Mouse (Mus musculus): ENCODE measurements around the gene Abl2.
"Not testable (repeated sequence)": the region's sequence is repeated elsewhere in the genome, so short reads cannot be mapped to it uniquely, and the experiment has no call there.

Abl2 gene

DNA sequence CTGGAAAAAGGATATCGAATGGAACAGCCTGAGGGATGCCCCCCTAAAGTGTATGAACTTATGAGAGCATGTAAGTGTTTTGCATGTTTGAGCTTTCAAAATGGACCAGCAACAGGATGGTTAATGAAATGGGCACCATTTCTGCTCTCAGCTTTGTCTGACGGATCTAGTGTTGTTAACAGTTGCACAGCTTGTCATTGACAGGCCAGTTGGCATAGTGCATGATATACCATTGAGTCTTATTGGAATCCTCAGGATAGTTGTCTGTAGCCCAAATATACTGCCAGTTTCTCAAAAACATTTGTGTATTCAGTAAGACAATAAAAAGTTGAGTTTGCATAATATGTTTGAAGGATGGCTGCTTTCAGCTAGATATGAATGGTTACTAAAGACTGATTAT, 76.6 kb downstream of the Abl2 start:
- DNase-seq (ENCODE audit: low read depth, low spot score), result no peak

DNA sequence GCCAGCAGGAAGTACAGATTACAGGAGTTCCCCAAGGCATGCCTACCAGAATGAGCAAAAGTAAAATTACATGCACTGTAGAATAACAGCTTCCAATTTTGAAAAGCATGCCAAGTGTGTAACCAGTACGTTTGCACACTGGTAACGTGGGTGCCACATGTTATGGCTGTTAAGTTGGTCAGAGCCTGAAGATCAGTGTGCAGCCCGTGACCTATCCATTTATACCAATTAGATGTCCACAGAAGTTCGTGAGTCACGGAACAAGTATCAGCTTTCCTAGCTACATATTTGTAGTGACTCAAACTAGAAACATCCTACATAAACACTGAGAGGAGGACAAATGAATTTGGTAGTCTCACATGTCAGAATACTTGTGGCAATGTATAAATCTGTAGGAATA, 80.9 kb downstream of the Abl2 start:
- no peak for DNase-seq (ENCODE audit: low read depth, low spot score)

DNA sequence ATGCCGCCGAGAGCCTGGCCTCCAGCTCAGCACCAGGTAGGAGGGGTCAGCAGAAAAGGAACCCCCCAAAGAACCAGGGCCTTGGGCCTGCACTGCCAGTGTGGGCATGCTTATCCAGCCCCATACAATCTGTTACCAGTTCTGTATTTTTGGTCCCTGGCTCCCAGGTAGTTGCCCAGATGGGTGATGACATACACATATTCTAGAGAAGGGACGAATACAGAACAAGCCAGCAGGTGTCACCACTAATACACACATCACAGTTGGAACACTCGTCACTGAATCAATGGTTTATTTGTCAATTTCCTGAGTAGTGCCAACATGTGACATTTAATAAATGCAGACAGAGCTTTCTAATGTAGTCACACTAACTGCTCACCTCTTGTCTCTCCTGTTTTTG, 82.0 kb downstream of the Abl2 start:
- no peak for DNase-seq (ENCODE audit: low read depth, low spot score)

DNA sequence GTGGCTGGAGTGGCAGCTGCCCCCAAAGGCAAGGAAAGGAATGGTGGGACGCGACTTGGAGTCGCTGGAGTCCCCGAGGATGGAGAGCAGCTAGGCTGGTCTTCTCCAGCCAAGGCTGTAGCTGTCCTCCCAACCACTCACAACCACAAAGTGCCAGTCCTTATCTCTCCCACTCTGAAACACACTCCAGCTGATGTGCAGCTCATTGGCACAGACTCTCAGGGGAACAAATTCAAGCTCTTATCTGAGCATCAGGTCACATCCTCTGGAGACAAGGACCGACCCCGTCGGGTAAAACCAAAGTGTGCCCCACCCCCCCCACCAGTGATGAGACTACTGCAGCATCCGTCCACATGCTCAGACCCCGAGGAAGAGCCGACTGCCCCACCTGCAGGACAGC, 83.2 kb downstream of the Abl2 start:
- DNase-seq (ENCODE audit: low read depth, low spot score), result no peak

DNA sequence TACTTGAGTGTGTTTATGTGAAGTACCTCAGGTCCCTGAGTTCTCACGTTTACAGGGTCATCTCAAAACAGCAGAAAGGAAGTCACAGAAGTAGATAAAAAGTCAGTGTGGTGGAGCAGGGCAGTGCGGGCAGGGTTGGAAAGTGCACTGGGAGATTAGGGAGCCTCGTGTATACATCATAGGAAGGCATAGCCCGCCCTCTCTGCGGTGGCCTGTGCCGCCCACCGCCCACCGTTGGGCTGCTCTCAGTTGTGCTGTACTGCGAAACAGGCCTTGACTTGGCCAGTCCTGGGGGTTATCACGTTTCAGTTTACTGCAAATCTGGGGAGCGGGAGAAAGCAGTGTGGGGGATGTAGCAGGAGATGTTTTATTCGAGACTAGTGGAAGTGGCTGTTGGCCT, 84.2 kb downstream of the Abl2 start:
- no peak for DNase-seq (ENCODE audit: low read depth, low spot score)

DNA sequence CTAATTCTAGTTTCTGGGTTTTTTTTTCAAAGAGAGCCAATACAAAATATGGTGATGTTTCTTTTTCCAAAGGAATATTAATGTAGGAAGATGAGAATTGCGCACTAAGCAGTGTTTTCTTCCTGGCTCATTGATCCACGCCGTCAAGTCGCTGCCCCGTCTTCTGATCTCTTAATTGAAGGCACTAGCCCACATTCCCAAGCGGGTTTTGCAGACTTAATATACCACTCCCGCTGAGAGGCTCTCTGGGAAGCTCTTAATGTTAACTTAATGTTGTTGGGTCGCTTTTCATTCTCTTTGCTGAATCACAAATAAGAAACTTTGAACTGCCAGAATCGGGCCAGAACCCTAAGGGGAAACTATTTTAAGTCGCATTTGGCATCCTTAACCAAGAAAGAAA, 85.5 kb downstream of the Abl2 start:
- no peak for DNase-seq (ENCODE audit: low read depth, low spot score)

DNA sequence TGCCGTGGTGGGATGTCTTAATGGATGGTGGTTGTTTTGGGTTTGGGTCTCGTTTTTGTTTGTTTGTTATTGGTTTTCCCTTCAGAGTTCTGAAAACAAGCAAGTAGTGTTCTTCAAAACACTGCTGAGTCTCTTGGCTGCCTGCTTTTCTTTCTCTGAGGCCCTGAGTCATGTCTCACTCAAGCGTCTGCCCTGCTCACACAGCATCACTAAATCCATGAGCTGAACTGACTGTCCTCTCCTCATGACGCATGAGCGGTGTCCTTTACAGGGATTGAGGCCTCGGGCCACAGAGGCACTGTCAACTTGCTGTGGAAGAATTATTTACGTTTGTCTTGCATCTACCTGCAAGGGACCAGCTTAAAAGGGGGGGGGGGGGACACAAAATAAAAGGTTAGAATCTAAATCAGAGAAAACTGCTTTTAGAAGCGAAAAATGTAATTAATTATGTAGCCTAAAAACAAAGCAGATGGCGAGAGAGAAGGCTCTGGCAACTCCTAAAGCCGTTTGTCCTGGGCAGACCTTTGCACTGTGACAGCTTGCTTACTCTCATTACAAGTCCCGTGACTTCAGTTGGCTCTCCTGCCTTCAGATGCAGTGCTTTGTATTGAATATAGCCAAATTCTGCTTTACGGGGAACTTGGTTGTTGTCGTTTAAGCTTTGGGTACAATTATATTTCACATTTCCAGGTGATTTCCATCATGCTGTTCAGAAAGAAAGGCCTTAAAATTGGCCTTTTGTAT, 86.4 kb downstream of the Abl2 start:
- no peak for DNase-seq (ENCODE audit: low read depth, low spot score)

DNA sequence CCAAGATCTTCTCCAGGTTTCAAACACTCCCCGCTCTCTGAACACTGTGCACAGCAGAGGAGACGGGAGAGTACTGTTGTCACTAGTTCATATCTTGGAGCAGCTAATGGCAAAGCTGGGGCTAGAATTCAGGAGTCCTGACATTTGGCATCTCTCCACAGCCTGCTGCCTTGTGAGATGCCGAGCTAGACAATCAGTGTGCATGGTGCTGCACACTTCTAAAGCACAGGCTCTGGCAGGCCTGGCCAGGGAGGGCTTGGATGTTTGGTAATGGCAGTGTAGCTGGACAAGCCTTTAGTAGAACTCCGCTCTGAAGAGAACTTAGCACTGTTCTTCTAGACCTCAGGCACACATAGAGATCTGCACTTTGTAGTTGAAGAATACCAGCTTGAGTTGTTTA, 87.4 kb downstream of the Abl2 start:
- no peak for DNase-seq (ENCODE audit: low read depth, low spot score)

DNA sequence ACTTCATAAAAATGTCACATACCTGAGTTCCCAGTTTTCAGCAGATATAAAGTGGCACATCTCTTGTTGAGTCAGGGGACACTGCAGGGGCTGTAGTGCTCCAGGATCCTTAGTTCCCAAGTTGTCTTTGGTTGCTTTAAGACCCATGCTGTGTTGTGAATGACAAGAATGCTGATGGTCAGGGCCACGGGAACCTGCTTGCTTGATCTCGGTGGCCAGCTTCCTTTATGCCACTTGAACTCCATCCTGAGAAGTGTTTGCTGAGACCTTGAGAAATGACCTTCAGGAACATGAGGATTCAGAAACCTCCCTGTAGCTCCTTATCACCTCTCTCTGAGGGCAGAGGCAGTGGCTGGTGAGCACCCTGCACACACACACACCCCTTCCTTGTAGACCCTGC, 90.1 kb downstream of the Abl2 start:
- DNase-seq (ENCODE audit: low read depth, low spot score), result no peak

DNA sequence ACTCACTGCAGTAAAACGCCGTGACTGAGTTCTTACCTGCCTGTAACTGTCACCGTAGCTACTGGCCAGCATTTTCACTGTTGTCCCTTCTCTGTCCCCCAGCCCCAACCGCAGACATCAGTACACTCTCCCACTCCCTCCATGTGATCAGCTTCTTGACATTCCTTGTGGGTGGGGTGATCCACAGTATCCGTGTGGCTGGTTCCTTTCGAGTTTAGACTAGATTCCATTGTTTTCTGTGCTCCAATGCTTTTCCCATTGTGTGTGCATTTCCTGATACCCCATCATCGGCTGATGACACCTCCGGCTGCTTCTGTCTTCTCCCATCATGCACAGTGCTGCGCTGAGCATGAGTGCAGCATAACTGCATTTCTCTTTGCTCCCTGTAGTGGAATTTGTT, 92.0 kb downstream of the Abl2 start:
- no peak for DNase-seq (ENCODE audit: low read depth, low spot score)

DNA sequence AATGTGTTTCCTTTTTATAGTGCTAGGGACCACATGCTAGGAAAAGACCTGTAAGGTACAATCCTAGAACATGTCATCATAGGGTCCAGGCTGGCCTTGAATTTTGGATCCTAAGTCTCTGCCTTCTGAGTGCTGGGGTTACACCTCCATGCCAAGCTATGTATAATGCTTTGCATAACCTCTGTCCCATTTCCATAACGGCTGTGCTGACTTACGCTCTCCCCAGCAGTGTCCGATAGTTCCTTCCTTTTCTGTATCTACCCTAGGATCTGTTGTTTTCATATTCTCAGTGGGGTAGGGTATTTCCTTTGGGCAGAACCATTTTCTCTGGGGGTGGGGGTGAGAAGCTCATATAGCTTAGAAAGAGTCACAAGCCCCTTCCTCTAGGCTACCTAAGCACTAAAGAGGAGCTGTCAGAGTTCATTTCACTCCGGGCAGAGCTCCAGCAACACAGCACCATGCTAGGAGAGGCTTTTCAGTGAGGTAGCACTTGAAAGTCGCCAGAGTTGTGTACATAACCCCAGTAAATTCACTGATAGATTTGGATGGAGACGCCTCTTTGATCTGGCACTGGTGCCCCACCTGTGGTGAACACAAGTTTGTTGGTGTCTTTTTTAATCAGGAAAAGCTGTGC, 93.7 kb downstream of the Abl2 start:
- no peak for DNase-seq (ENCODE audit: low read depth, low spot score)

DNA sequence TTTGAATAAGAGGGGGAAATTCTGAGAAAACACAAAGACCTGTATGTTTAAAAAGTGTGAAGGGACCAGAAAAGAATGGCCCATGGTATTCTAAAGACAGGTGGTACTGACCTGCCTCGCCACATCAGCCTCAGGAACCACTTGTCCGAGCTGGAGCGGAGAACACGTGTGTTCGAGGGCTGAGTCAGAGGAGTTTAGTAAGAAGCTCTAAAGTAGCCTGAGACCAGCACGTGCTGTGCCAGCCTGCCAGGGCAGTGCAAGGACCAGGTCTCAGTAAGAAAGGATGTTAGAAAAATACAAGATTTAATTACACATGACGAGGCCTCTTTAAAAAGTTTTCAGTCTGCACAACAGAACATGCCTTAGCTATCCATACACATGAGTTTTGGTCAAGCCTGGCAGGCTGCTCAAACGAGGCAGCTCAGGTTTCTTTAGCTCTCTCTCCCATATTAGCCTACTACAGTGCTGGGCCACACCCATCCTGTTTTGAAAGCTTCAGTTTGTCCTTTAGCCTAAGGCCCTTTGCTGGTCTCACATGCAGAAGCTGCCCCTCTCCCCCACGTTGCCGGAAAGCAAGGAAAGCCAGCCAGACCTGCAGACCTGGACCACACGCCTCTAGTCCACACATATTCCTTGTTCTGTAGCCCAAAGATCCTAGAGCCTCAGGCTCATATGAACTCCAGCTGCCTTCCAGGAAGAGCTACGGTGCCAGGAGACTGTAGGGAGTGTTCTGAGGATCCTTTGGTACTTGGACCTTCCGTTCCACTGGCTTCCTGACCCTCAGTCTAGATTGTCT, 96.3 kb downstream of the Abl2 start:
- DNase-seq (ENCODE audit: low read depth, low spot score), result no peak

DNA sequence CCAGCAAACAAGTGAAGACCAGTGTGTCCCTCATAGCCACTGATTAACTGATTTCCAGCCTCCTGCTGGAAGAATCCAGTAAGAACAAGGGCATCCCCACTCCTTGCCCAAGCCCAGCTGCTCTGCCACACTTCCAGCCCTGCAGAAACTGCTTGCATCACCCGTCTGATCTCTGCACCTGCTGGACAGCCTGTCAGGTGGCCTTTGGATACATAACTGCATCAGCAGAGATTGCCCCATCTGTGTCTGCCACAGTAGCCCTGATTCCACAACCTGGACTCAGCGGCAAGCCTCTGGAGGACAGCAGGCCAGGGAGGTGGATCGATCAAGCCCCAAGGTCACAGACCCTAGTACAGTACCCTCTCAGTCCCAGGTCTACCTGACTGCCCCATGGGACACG, 98.9 kb downstream of the Abl2 start:
- DNase-seq (ENCODE audit: low read depth, low spot score), result no peak

DNA sequence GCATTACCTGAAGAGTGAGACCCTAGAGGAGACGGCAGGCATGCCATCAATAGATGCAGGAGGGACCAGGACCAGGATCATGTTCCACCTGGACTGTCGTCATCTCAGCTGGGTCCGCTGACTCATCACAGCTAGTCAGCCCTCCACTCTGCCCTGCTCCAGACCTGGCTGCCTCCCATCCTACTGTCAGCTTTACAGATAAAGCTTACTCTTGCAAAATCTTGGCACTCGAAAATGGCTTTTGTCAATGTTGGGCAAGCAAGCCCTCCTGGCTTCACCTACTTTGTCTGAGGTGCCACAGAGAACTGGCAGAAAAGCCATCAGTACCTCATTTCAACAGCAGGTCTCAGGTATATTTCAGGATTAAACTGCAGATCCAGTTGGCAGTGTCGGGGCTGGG, 100.1 kb downstream of the Abl2 start:
- no peak for DNase-seq (ENCODE audit: low read depth, low spot score)

DNA sequence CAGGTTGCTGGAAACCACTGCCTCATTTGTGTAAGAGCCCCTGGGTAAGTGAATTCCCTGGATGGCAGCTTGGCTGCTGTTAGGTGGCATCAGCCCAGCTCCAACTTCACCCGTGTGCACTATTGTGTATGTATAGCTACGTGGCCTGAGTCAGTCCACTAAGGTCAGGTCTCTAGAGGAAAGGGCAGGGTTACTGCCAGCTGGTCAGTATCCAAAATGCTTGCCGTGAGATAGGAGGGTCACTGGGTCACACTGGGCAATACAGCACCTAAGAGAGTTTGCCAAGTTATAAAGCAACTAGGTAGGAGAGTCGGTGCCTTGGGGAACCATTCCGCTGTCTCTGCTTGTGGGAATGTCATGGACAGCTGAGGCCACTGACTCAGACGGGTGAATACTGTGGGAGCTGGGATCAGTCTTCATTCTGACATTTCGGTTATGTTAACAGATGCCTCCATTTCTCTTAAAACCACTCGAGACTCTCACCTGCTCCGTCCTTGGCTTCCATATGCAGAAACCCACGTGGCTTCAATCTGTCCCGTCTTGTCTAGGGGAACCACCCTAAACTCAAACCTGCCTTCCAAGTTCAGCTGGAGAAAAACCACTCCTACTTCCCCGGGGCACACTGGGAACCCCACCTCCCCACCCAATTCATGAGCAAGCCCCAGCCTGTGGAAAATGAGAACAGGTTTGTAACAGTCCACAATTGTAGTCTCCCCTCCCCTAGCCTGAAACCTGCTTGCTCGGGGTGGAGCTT, 101.5 kb downstream of the Abl2 start:
- DNase-seq (ENCODE audit: low read depth, low spot score), result no peak

DNA sequence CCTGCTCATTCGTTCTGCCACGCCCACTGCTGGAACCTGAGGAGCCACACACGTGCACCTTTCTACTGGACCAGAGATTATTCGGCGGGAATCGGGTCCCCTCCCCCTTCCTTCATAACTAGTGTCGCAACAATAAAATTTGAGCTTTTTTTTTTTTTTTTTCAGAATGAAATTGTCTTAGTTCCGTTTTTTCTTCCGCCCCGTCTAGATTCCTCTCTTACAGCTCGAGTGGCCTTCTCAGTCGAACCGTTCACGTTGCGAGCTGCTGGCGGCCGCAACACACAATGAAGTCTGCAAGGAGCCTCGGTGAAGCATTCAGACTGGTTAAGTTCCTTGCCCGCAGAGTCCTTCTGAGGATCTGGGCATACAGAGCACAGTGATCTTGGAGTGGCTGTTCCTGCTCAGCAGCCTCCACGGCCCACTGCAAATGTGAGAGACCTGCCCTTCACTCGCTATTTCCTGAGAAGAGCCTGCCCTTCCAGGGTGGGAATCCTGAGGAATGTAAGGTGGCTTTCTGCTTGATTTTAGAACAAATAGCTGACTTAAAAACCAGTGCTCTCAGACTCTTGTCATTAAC, 102.2 kb downstream of the Abl2 start:
- DNase-seq (ENCODE audit: low read depth, low spot score), result not testable (repeated sequence)

DNA sequence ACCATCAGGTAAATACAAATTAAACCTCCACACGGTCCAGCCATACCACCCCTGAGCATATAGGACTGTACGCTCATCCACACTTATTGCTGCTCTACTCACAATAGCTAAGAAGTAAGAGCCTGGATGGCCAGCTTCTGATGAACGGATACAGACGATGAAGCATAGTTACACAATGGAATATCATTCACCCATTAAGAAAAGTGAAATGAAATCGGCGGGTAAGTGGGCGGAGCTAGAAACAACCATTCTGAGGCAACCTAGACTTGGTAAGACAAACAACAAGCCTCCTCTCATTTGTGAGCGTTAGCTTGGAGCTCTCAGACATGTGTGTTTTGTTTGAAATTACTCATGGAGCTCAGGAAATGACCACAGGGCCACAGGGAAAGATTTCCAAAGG, 107.2 kb downstream of the Abl2 start:
- DNase-seq (ENCODE audit: low read depth, low spot score), result no peak

DNA sequence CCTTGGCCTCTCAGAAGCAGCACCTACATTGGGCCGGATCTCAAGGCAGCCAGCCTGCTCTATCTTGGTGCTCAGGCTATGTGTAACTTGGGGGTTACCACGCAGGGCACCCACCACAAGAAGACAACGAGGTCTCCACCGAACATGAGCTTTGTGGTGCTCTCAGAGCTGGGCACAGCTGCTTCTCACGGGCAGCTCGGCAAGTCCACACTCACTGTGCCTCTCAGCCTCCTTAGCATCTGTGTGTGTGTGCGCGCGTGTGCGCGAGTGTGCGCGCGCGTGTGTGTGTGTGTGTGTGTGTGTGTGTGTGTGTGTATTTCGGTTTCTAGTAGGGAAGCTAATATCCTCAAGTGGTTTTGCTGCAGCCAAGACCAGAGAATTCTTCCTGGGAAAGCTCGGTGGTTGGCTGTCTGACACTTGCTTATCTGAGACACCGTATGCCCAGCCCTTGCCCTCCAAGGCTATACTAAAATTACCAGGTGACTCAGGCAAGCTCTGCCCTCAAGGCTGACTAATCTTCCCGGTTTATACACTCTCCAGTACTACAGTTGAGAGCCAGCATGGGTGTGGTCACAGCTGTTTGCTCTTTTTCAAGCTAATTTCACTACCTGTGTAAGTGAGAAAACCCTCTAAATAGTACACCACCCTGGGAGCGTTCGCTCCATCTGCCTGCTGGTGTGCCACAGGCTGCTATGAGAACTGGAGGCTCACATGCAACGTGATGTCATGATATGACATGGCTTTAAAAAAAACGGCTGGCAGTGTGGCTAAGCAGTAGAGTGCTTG, 108.7 kb downstream of the Abl2 start:
- no peak for DNase-seq (ENCODE audit: low read depth, low spot score)

DNA sequence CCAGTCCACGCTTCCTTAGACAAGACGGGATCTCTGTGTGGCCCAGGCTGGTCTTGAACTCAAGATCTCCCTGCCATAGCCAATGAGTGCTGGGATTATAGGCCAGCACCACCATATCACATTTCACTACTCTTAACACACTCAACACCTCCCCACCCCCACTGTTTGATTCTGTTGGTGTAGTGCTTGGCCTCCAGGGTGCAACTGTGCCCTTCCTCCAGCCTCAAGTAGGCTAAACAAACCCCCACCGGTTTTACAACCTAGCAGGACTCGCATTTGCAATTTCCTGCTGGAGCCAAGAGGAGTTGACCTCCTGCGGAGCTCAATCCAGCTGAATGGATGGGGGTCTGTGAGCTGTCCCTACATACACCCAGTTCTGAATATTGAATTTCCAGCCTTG, 110.0 kb downstream of the Abl2 start:
- DNase-seq (ENCODE audit: low read depth, low spot score), result peak; percentile 39

DNA sequence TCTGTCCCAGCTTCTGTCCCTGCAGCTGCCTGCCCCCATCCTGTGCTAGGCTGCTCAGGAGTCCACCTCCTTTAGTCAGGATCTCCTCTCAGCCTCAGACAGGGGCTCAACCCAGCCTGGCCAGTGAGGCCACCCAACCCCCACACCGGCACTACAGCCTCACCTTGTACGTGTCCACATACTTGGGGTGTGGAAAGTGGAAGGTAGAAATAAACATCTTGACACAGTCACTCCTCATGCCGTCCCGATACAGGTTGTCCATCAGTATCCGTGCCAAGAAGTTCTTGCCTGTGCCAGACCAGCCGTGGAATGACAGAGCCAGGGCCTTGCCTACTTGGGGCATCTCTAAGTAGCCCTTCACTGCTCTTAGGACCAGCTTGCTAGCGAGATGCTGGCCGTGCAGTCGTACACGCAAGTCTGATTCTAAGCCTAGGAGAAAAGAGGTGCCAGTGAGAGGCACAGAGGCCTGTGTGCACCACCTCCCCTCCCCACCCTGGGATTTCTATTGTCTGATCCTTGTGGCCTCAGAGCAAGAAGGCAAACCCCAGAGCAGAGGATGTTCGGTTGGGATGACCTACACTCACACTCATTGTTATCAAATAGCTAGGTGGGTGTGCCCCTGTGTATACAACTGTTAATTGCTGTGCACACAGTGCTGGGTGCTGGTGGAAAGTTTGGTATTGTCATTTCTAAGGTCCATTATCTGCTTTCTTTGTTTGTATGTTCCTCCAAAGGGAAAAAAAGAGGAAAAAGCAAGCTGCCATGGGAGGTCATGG, 110.8 kb downstream of the Abl2 start:
- DNase-seq (ENCODE audit: low read depth, low spot score), result no peak

Measured in mesoderm, embryonic 11.5 days (tissue).